Mouse (Mus musculus): ENCODE data around the gene Ncor2. TPM values are rescaled to one million over a fixed set of nuclear protein-coding genes. Genes with fewer than 3 reads are reported as not detected.
A peak's percentile ranks its signal among the peaks of the same experiment; 100 is the strongest.

The Ncor2 gene
- total RNA-seq, 2 experiments from 2014 or later: 291 to 298 TPM

- DNase-seq (ENCODE audit: low spot score in 2 of 2): no peak
These were observed 27.0 kb downstream of the Ncor2 start for GRCm38 (mm10) chr5:125151872-125152534.

- DNase-seq (ENCODE audit: low spot score in 2 of 2): no peak
These were observed 28.0 kb downstream of the Ncor2 start for GRCm38 (mm10) chr5:125150951-125151564.

GRCm38 (mm10) chr5:125149142-125149541, 29.9 kb downstream of the Ncor2 start:
- no peak for DNase-seq (ENCODE audit: low spot score in 2 of 2)

GRCm38 (mm10) chr5:125148686-125149085, 30.3 kb downstream of the Ncor2 start:
- no peak for DNase-seq (ENCODE audit: low spot score in 2 of 2)

- DNase-seq (ENCODE audit: low spot score in 2 of 2): no peak
These were observed 30.8 kb downstream of the Ncor2 start for GRCm38 (mm10) chr5:125148173-125148572.

- DNase-seq (ENCODE audit: low spot score in 2 of 2): no peak
These were observed 31.9 kb downstream of the Ncor2 start for GRCm38 (mm10) chr5:125147124-125147523.

- DNase-seq (ENCODE audit: low spot score in 2 of 2): no peak
These were observed 35.7 kb downstream of the Ncor2 start for GRCm38 (mm10) chr5:125143114-125143872.

- DNase-seq (ENCODE audit: low spot score in 2 of 2): no peak
These were observed 37.1 kb downstream of the Ncor2 start for GRCm38 (mm10) chr5:125141916-125142315.

GRCm38 (mm10) chr5:125141525-125141880, 37.5 kb downstream of the Ncor2 start:
- peak; percentile 54 to 73 for DNase-seq (ENCODE audit: low spot score in 2 of 2)

GRCm38 (mm10) chr5:125140832-125141524, 38.0 kb downstream of the Ncor2 start:
- DNase-seq (ENCODE audit: low spot score in 2 of 2): peak; percentile 98 to 99

- DNase-seq (ENCODE audit: low spot score in 2 of 2): peak; percentile 73 to 83
These were observed 38.8 kb downstream of the Ncor2 start for GRCm38 (mm10) chr5:125140151-125140699.

- no peak for DNase-seq (ENCODE audit: low spot score in 2 of 2)
These were observed 39.4 kb downstream of the Ncor2 start for GRCm38 (mm10) chr5:125139669-125140068.

GRCm38 (mm10) chr5:125138841-125139430, 40.1 kb downstream of the Ncor2 start:
- no peak for DNase-seq (ENCODE audit: low spot score in 2 of 2)

GRCm38 (mm10) chr5:125137672-125138285, 41.2 kb downstream of the Ncor2 start:
- no peak for DNase-seq (ENCODE audit: low spot score in 2 of 2)

- DNase-seq (ENCODE audit: low spot score in 2 of 2): no peak
These were observed 41.9 kb downstream of the Ncor2 start for GRCm38 (mm10) chr5:125136996-125137671.

- no peak for DNase-seq (ENCODE audit: low spot score in 2 of 2)
These were observed 42.6 kb downstream of the Ncor2 start for GRCm38 (mm10) chr5:125136296-125136995.

GRCm38 (mm10) chr5:125134795-125135468, 44.1 kb downstream of the Ncor2 start:
- peak; percentile 65 to 77 for DNase-seq (ENCODE audit: low spot score in 2 of 2)

GRCm38 (mm10) chr5:125134391-125134790, 44.6 kb downstream of the Ncor2 start:
- DNase-seq (ENCODE audit: low spot score in 2 of 2): no peak

- no peak for DNase-seq (ENCODE audit: low spot score in 2 of 2)
These were observed 45.4 kb downstream of the Ncor2 start for GRCm38 (mm10) chr5:125133651-125134050.
